Mouse (Mus musculus) heart, postnatal 0 days (tissue): ENCODE results near the gene Dbnl. TPM values are rescaled to one million over a fixed set of nuclear protein-coding genes. Genes with fewer than 3 reads are reported as not detected.

Experiments used
- ATAC-seq: fragments of 200-750 bp; cut with Nextera tagmentation; 2 replicates; pipeline ENCODE4 v1.8.0; 2017; ENCODE audit warnings: low read depth, moderate number of reproducible peaks, moderate library complexity; ENCODE audit not compliant: insufficient read depth
- DNase-seq: peaks from one replicate; pipeline ENCODE4 v3.0.0-alpha.2; 2016; ENCODE audit warnings: low spot score
- H3K27ac ChIP-seq: fragments of 300-500 bp; sonication (generic); 2 replicates; pipeline ENCODE4 v1.5.1; 2014; ENCODE audit warnings: low read depth, mild to moderate bottlenecking
- H3K27me3 ChIP-seq: fragments of 300-500 bp; sonication (generic); 2 replicates; pipeline ENCODE4 v1.6.1; 2014; ENCODE audit warnings: low read length, mixed read lengths; ENCODE audit not compliant: control insufficient read depth, insufficient read depth
- H3K36me3 ChIP-seq: fragments of 300-500 bp; sonication (generic); replicated peaks from 2 replicates; pipeline ENCODE4 v1.6.1; 2014; ENCODE audit warnings: low read length, mixed read lengths; ENCODE audit not compliant: control insufficient read depth, insufficient read depth
- H3K4me1 ChIP-seq: fragments of 300-500 bp; sonication (generic); 2 replicates; pipeline ENCODE4 v1.6.1; 2014; ENCODE audit warnings: antibody characterized with exemption; ENCODE audit not compliant: control insufficient read depth, insufficient read depth
- H3K4me2 ChIP-seq: fragments of 300-500 bp; sonication (generic); 2 replicates; pipeline ENCODE4 v1.6.1; 2014; ENCODE audit warnings: low read depth, mild to moderate bottlenecking, low read length, moderate library complexity
- H3K4me3 ChIP-seq: fragments of 300-500 bp; sonication (generic); 2 replicates; pipeline ENCODE4 v1.5.1; 2014; ENCODE audit warnings: low read depth, low read length
- H3K9ac ChIP-seq: fragments of 300-500 bp; sonication (generic); replicated peaks from 2 replicates; pipeline ENCODE4 v1.6.1; 2014; ENCODE audit warnings: low read depth, low read length, mixed read lengths
- H3K9me3 ChIP-seq: fragments of 300-500 bp; sonication (generic); replicated peaks from 2 replicates; pipeline ENCODE4 v1.6.1; 2016; ENCODE audit warnings: low read length; ENCODE audit not compliant: control insufficient read depth
- CTCF ChIP-seq: IDR thresholded peaks from 2 replicates; pipeline ENCODE4 v1.5.1; 2016; ENCODE audit warnings: antibody characterized with exemption, control low read depth, low read depth
- EP300 ChIP-seq: IDR thresholded peaks from 2 replicates; pipeline ENCODE4 v1.6.1; 2016; ENCODE audit warnings: antibody characterized with exemption, low read depth
- WGBS: fragments of 180-500 bp; shearing (Covaris S2); extraction: QIAGEN DNeasy Blood & Tissue Kit; methylation state at CpG from one replicate; pipeline ENCODE4 v1.1.7; 2014; 5-methylcytosine and 5-hydroxymethylcytosine counted together
- polyA plus RNA-seq: library from polyadenylated mRNA; unstranded; fragments of >200 nt; fragmentation: Nextera tagmentation; extraction: Ambion mirVana; gene quantifications from 2 replicates; pipeline ENCODE4 v1.2.1, GENCODE M21; 2015
- total RNA-seq: library from RNA; depleted of rRNA; stranded (reverse); fragments of >200 nt; gene quantifications from 2 replicates; pipeline ENCODE4 v1.2.3, GENCODE M21; 2014; ENCODE audit warnings: low replicate concordance

Dbnl gene
- total and polyA plus RNA-seq, 2 experiments from 2014 or later: 32.1 to 45.2 TPM

DNA sequence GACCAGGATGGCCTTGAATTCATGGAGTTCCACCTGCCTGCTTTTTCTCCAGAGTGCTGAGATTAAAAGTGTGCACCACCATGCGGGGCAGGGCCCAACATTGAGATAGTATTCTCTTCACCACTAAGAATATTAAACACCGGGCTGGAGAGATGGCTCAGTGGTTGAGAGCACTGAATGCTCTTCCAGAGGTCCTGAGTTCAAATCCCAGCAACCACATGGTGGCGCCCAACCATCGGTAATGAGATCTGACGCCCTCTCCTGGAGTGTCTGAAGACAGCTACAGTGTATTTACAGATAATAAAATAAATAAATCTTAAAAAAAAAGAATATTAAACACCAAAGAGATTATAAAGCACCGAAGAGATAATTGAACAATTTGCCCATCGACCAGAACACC, 46.2 kb upstream of the Dbnl start:
- Histone ChIP-seq H3K27ac (no peak overlapping the region), H3K9me3 (no peaks in the 10 kb centered on the region; the same call in 1 of the 2 replicates), H3K4me2 (no peak overlapping the region), H3K4me1 (peaks cover 20% of the 10 kb centered on the region), H3K27me3 (no peaks in the 10 kb centered on the region), H3K4me3 (no peak overlapping the region), H3K36me3 (no peaks in the 10 kb centered on the region), H3K9ac (no peak overlapping the region)
- WGBS: 73% methylated on average over 7 of the region's 7 CpGs
- ATAC-seq (no peak), DNase-seq (no peak)
- TF ChIP-seq CTCF: peak; percentile 47
- no peak for TF ChIP-seq EP300

- Histone ChIP-seq H3K36me3 (no peaks in the 10 kb centered on the region), H3K9ac (no peak overlapping the region), H3K9me3 (no peaks in the 10 kb centered on the region; the same call in 1 of the 2 replicates), H3K4me2 (no peak overlapping the region), H3K27ac (no peak overlapping the region), H3K4me1 (no peaks in the 10 kb centered on the region), H3K4me3 (no peak overlapping the region), H3K27me3 (no peaks in the 10 kb centered on the region)
- DNase-seq: no peak
- ATAC-seq: no peak
- 72% methylated on average over 2 of the region's 2 CpGs for WGBS
- TF ChIP-seq CTCF (no peak), EP300 (no peak)
These were observed 43.3 kb upstream of the Dbnl start for GRCm38 (mm10) chr11:5744951-5745350.

- Histone ChIP-seq H3K9ac (no peak overlapping the region), H3K4me1 (no peaks in the 10 kb centered on the region), H3K27ac (no peak overlapping the region), H3K27me3 (no peaks in the 10 kb centered on the region), H3K4me3 (no peak overlapping the region), H3K4me2 (no peak overlapping the region), H3K36me3 (0 out of 2 replicates have a peak, but pooled peaks cover 15% of the 10 kb centered on the region), H3K9me3 (peaks cover 13% of the 10 kb centered on the region; the same call in 1 of the 2 replicates)
- DNase-seq (no peak), ATAC-seq (no peak)
- no peak for TF ChIP-seq EP300
- WGBS: 86% methylated on average over 2 of the region's 2 CpGs
These were observed 34.5 kb upstream of the Dbnl start for GRCm38 (mm10) chr11:5753755-5754154.

- TF ChIP-seq EP300: peak; percentile 75; the same call in 1 of the 2 replicates
- TF ChIP-seq CTCF: no peak
- peak; percentile 99 for ATAC-seq
These were observed 26.3 kb upstream of the Dbnl start, which contains the start of gene Urgcp for GRCm38 (mm10) chr11:5761820-5762632. Gene Urgcp (minus strand): TSS chr11:5762376.

GRCm38 (mm10) chr11:5762633-5762982, 25.7 kb upstream of the Dbnl start:
- WGBS: 12% methylated on average over 6 of the region's 6 CpGs

More at GRCm38 (mm10) chr11:5761820-5762632, 26.3 kb upstream of the Dbnl start, which contains the start of gene Urgcp:
- Histone ChIP-seq H3K4me1 (peaks cover 12% of the 10 kb centered on the region; the same call in 1 of the 2 replicates), H3K4me3 (peak within 1 kb of the TSS; percentile 55), H3K36me3 (peaks cover 5% of the 10 kb centered on the region; the same call in 1 of the 2 replicates), H3K4me2 (peak within 1 kb of the TSS; percentile 76), H3K27me3 (no peaks in the 10 kb centered on the region), H3K27ac (peak within 1 kb of the TSS; percentile 94), H3K9ac (peak within 1 kb of the TSS; percentile 83), H3K9me3 (no peaks in the 10 kb centered on the region)
- under 1% methylated on average over 68 of the region's 68 CpGs for WGBS
- peak; percentile 94 for DNase-seq

More at GRCm38 (mm10) chr11:5762633-5762982, 25.7 kb upstream of the Dbnl start:
- DNase-seq (no peak), ATAC-seq (no peak)
- Histone ChIP-seq H3K4me3 (peak overlapping the region; percentile 55), H3K4me2 (peak overlapping the region; percentile 76), H3K36me3 (peaks cover 4% of the 10 kb centered on the region; the same call in 1 of the 2 replicates), H3K27ac (peak overlapping the region; percentile 94), H3K9me3 (no peaks in the 10 kb centered on the region), H3K4me1 (peaks cover 12% of the 10 kb centered on the region; the same call in 1 of the 2 replicates), H3K27me3 (no peaks in the 10 kb centered on the region), H3K9ac (peak overlapping the region; percentile 83; the same call in 1 of the 2 replicates)
- TF ChIP-seq EP300 (no peak), CTCF (no peak)
